Mouse (Mus musculus) embryonic facial prominence, embryonic 10.5 days (tissue): ENCODE measurements at regions not wholly inside any gene's neighbourhood (a gene's known extent, or its start where the extent isn't known, plus 50 kb on each side); places are given as distances from the start of the nearest gene placed in this dataset.

ENCODE experiments used
- DNase-seq: peaks from one replicate; pipeline ENCODE4 v3.0.0-alpha.2; 2017; ENCODE audit warnings: low spot score
- H3K27ac ChIP-seq: fragments of 300-500 bp; sonication (generic); replicated peaks from 2 replicates; pipeline ENCODE4 v1.5.1; 2016; ENCODE audit warnings: mild to moderate bottlenecking
- H3K27me3 ChIP-seq: fragments of 300-500 bp; sonication (generic); replicated peaks from 2 replicates; pipeline ENCODE4 v1.6.1; 2016; ENCODE audit warnings: low read depth, mild to moderate bottlenecking; ENCODE audit not compliant: poor library complexity, severe bottlenecking
- H3K36me3 ChIP-seq: fragments of 300-500 bp; sonication (generic); replicated peaks from 2 replicates; pipeline ENCODE4 v1.6.1; 2016; ENCODE audit warnings: mild to moderate bottlenecking, moderate library complexity
- H3K4me1 ChIP-seq: fragments of 300-500 bp; sonication (generic); 2 replicates; pipeline ENCODE4 v1.6.1; 2016
- H3K4me3 ChIP-seq: fragments of 300-500 bp; sonication (generic); 2 replicates; pipeline ENCODE4 v1.5.1; 2016; ENCODE audit warnings: mild to moderate bottlenecking, moderate library complexity
- H3K9me3 ChIP-seq: fragments of 300-500 bp; sonication (generic); 2 replicates; pipeline ENCODE4 v1.6.1; 2016; ENCODE audit warnings: mild to moderate bottlenecking
- WGBS: fragments of 180-500 bp; shearing (Covaris S2); methylation state at CpG from one replicate; pipeline ENCODE4 v1.1.7; 2016; 5-methylcytosine and 5-hydroxymethylcytosine counted together

- WGBS: 82% methylated on average over 4 of the region's 4 CpGs
- no peak for DNase-seq
- Histone ChIP-seq H3K36me3 (no peaks in the 10 kb centered on the region), H3K9me3 (no peaks in the 10 kb centered on the region), H3K4me3 (no peak overlapping the region), H3K27me3 (no peaks in the 10 kb centered on the region), H3K4me1 (no peaks in the 10 kb centered on the region), H3K27ac (no peak overlapping the region)
Measured at GRCm38 (mm10) chr5:46073136-46073535, 215.7 kb upstream of the Lcorl start.

- no peaks in the 10 kb centered on the region for H3K27me3 ChIP-seq
- 86% methylated on average over 3 of the region's 3 CpGs for WGBS
Measured at GRCm38 (mm10) chr5:46059910-46060309, 202.5 kb upstream of the Lcorl start.

GRCm38 (mm10) chr5:46054850-46055249 is 197.4 kb upstream of the Lcorl start:
- 90% methylated on average over 2 of the region's 2 CpGs for WGBS
- H3K36me3 ChIP-seq: no peaks in the 10 kb centered on the region

More at GRCm38 (mm10) chr5:46059910-46060309, 202.5 kb upstream of the Lcorl start:
- no peaks in the 10 kb centered on the region for H3K36me3 ChIP-seq
- DNase-seq: no peak
- no peaks in the 10 kb centered on the region for H3K9me3 ChIP-seq
- no peak overlapping the region for H3K27ac ChIP-seq
- no peaks in the 10 kb centered on the region for H3K4me1 ChIP-seq
- no peak overlapping the region for H3K4me3 ChIP-seq

GRCm38 (mm10) chr5:46042684-46043348 is 185.4 kb upstream of the Lcorl start:
- Histone ChIP-seq H3K9me3 (no peaks in the 10 kb centered on the region), H3K27me3 (no peaks in the 10 kb centered on the region), H3K4me1 (no peaks in the 10 kb centered on the region), H3K27ac (no peak overlapping the region), H3K36me3 (no peaks in the 10 kb centered on the region), H3K4me3 (no peak overlapping the region)
- 85% methylated on average over 6 of the region's 6 CpGs for WGBS
- no peak for DNase-seq

More at GRCm38 (mm10) chr5:46054850-46055249, 197.4 kb upstream of the Lcorl start:
- Histone ChIP-seq H3K27ac (no peak overlapping the region), H3K4me3 (no peak overlapping the region), H3K9me3 (no peaks in the 10 kb centered on the region), H3K27me3 (no peaks in the 10 kb centered on the region), H3K4me1 (peaks cover 6% of the 10 kb centered on the region)
- DNase-seq: no peak

GRCm38 (mm10) chr5:46033008-46033676 is 175.7 kb upstream of the Lcorl start:
- WGBS: 72% methylated on average over 8 of the region's 8 CpGs
- Histone ChIP-seq H3K9me3 (no peaks in the 10 kb centered on the region), H3K36me3 (no peaks in the 10 kb centered on the region), H3K27ac (no peak overlapping the region), H3K4me3 (no peak overlapping the region), H3K4me1 (no peaks in the 10 kb centered on the region), H3K27me3 (no peaks in the 10 kb centered on the region)
- no peak for DNase-seq

GRCm38 (mm10) chr5:46032206-46032605 is 174.8 kb upstream of the Lcorl start:
- H3K27me3 ChIP-seq: no peaks in the 10 kb centered on the region
- H3K4me3 ChIP-seq: no peak overlapping the region
- H3K36me3 ChIP-seq: no peaks in the 10 kb centered on the region
- H3K4me1 ChIP-seq: no peaks in the 10 kb centered on the region
- DNase-seq: no peak
- 89% methylated on average over 2 of the region's 2 CpGs for WGBS
- H3K27ac ChIP-seq: no peak overlapping the region
- H3K9me3 ChIP-seq: no peaks in the 10 kb centered on the region

GRCm38 (mm10) chr5:46024138-46024537 is 166.7 kb upstream of the Lcorl start:
- no peak for DNase-seq
- H3K4me1 ChIP-seq: peaks cover 17% of the 10 kb centered on the region; the same call in 1 of the 2 replicates
- H3K27ac ChIP-seq: no peak overlapping the region
- 48% methylated on average over 3 of the region's 3 CpGs for WGBS
- no peaks in the 10 kb centered on the region for H3K36me3 ChIP-seq
- no peak overlapping the region for H3K4me3 ChIP-seq
- H3K9me3 ChIP-seq: no peaks in the 10 kb centered on the region
- no peaks in the 10 kb centered on the region for H3K27me3 ChIP-seq

GRCm38 (mm10) chr5:46023456-46023855 is 166.0 kb upstream of the Lcorl start:
- no peaks in the 10 kb centered on the region for H3K27me3 ChIP-seq
- no peak for DNase-seq
- WGBS: 72% methylated on average over 6 of the region's 6 CpGs
- no peak overlapping the region for H3K27ac ChIP-seq
- no peaks in the 10 kb centered on the region for H3K36me3 ChIP-seq
- no peak overlapping the region for H3K4me3 ChIP-seq
- no peaks in the 10 kb centered on the region for H3K9me3 ChIP-seq
- peaks cover 17% of the 10 kb centered on the region; the same call in 1 of the 2 replicates for H3K4me1 ChIP-seq

GRCm38 (mm10) chr5:46022047-46022422 is 164.6 kb upstream of the Lcorl start:
- peaks cover 17% of the 10 kb centered on the region; the same call in 1 of the 2 replicates for H3K4me1 ChIP-seq
- WGBS: 61% methylated on average over 7 of the region's 7 CpGs
- no peak overlapping the region for H3K27ac ChIP-seq
- no peaks in the 10 kb centered on the region for H3K9me3 ChIP-seq
- H3K4me3 ChIP-seq: no peak overlapping the region
- no peaks in the 10 kb centered on the region for H3K27me3 ChIP-seq
- DNase-seq: no peak
- H3K36me3 ChIP-seq: no peaks in the 10 kb centered on the region

- Histone ChIP-seq H3K27me3 (no peaks in the 10 kb centered on the region), H3K27ac (no peak overlapping the region), H3K9me3 (no peaks in the 10 kb centered on the region), H3K4me1 (peaks cover 17% of the 10 kb centered on the region; the same call in 1 of the 2 replicates), H3K4me3 (no peak overlapping the region), H3K36me3 (no peaks in the 10 kb centered on the region)
- 71% methylated on average over 2 of the region's 2 CpGs for WGBS
- DNase-seq: no peak
Measured at GRCm38 (mm10) chr5:46021398-46022046, 164.1 kb upstream of the Lcorl start.

GRCm38 (mm10) chr5:46020175-46020574 is 162.8 kb upstream of the Lcorl start:
- Histone ChIP-seq H3K36me3 (no peaks in the 10 kb centered on the region), H3K27ac (no peak overlapping the region), H3K27me3 (no peaks in the 10 kb centered on the region), H3K4me1 (peaks cover 17% of the 10 kb centered on the region; the same call in 1 of the 2 replicates), H3K9me3 (no peaks in the 10 kb centered on the region), H3K4me3 (no peak overlapping the region)
- WGBS: 91% methylated on average over 4 of the region's 4 CpGs
- DNase-seq: no peak

GRCm38 (mm10) chr5:46007446-46007845 is 150.0 kb upstream of the Lcorl start:
- Histone ChIP-seq H3K27ac (no peak overlapping the region), H3K4me1 (no peaks in the 10 kb centered on the region), H3K27me3 (no peaks in the 10 kb centered on the region), H3K36me3 (no peaks in the 10 kb centered on the region), H3K4me3 (no peak overlapping the region), H3K9me3 (no peaks in the 10 kb centered on the region)
- DNase-seq: no peak
- WGBS: 91% methylated on average over 9 of the region's 9 CpGs

GRCm38 (mm10) chr5:46006691-46007090 is 149.3 kb upstream of the Lcorl start:
- Histone ChIP-seq H3K9me3 (no peaks in the 10 kb centered on the region), H3K36me3 (no peaks in the 10 kb centered on the region), H3K4me1 (no peaks in the 10 kb centered on the region), H3K27ac (no peak overlapping the region), H3K27me3 (no peaks in the 10 kb centered on the region), H3K4me3 (no peak overlapping the region)
- no peak for DNase-seq
- 88% methylated on average over 2 of the region's 2 CpGs for WGBS
